Mouse (Mus musculus): ENCODE measurements at regions not wholly inside any gene's neighbourhood (a gene's known extent, or its start where the extent isn't known, plus 50 kb on each side); places are given as distances from the start of the nearest gene placed in this dataset.

DNA sequence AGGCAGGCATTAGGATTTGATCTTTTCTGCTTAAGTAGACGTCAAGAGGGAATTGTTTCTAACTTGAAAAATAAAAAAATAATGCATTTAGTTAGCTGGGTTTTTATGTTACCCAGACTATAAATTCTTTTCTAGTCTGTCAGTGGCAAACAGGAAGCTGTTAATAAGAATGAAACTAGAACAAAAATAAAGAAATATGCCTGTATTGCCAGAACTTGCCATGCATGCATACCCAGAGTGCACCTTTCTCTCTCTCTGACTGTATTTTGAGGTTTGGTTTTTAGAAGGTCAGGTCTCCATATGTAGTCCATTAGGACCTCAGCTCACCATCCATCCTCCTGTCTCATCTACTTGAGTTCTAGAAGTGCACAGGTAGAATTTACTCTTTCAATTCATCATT lies 661.0 kb upstream of the Cblb start:
- TF ChIP-seq EP300 (IDR thresholded peaks at IDR 0.05; ENCODE audit: low read depth), result no peak
- no peaks in the 10 kb centered on the region for H3K36me3 ChIP-seq (replicated peaks; ENCODE audit: control insufficient read depth, insufficient read depth, low read depth)
- H3K4me1 ChIP-seq (replicated peaks; ENCODE audit: control insufficient read depth in 2 of 2, insufficient read depth in 2 of 2, low read length in 1 of 2), result no peaks in the 10 kb centered on the region
- H3K9ac ChIP-seq (replicated peaks), result no peak overlapping the region
- no peak overlapping the region for H3K4me3 ChIP-seq (ENCODE audit: insufficient read depth in 1 of 2, low read depth in 2 of 2, low read length in 2 of 2)
- H3K27me3 ChIP-seq (ENCODE audit: control insufficient read depth, insufficient read depth, low read length), result no peaks in the 10 kb centered on the region
- no peak for ATAC-seq (ENCODE audit: insufficient read depth)
- no peak overlapping the region for H3K27ac ChIP-seq
- 44% methylated on average over 1 of the region's 1 CpGs for whole genome bisulfite sequencing (ENCODE audit: insufficient replicate concordance)
- H3K4me2 ChIP-seq (ENCODE audit: low read depth), result no peak overlapping the region
- DNase-seq (ENCODE audit: low read depth in 3 of 3, low spot score in 3 of 3), result no peak
- H3K9me3 ChIP-seq (ENCODE audit: control insufficient read depth, low read length), result no peaks in the 10 kb centered on the region

DNA sequence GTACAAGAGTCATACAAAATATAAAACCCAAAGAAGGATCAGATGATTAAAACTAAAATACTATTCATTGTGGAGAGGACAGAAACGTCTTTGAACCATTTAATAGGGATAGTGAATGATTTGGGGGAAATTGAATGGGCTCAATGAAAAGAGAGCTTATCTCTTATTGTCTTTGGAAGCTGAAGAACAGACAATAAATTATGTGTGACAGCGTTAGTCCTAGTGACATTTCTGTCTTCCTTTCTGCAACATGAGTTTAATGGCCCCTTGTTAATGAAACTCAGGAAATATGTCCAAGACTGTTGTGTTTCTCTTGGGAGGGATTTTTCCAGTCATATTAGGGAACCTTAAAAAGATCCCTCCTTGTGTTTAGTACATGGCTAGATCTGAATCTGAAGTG lies 644.6 kb upstream of the Cblb start:
- Histone ChIP-seq H3K4me3 (ENCODE audit: insufficient read depth in 1 of 2, low read depth in 2 of 2, low read length in 2 of 2) (no peak overlapping the region), H3K27ac (no peak overlapping the region), H3K27me3 (ENCODE audit: control insufficient read depth, insufficient read depth, low read length) (no peaks in the 10 kb centered on the region), H3K4me2 (ENCODE audit: low read depth) (no peak overlapping the region), H3K9ac (replicated peaks) (no peak overlapping the region), H3K36me3 (replicated peaks; ENCODE audit: control insufficient read depth, insufficient read depth, low read depth) (no peaks in the 10 kb centered on the region), H3K4me1 (replicated peaks; ENCODE audit: control insufficient read depth in 2 of 2, insufficient read depth in 2 of 2, low read length in 1 of 2) (no peaks in the 10 kb centered on the region), H3K9me3 (ENCODE audit: control insufficient read depth, low read length) (no peaks in the 10 kb centered on the region)
- TF ChIP-seq EP300 (IDR thresholded peaks at IDR 0.05; ENCODE audit: low read depth) (no peak), CTCF (IDR thresholded peaks at IDR 0.05; ENCODE audit: low read depth) (no peak)
- no peak for DNase-seq (ENCODE audit: low read depth in 3 of 3, low spot score in 3 of 3)
- no peak for ATAC-seq (ENCODE audit: insufficient read depth)
- 32% methylated on average over 2 of the region's 2 CpGs for WGBS (ENCODE audit: insufficient replicate concordance)

DNA sequence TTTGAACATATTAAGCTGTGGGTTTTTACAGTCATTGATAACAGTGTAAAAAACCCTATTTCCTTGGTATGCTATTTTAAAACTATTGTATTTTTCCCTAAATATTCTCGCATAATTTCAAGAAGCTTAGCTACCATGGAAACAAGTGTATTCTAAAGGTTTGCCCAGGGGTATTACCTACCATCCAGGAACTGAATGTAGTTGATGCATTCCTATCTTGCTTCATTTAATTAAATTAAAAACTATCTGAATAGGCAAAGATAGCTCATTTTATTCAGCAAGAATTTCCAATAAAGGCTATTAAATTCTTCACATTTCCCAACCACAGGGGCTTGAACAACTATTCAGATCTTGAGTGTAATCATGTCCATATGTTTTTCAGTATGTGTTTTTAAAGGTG lies 643.5 kb upstream of the Cblb start:
- no peak for TF ChIP-seq EP300 (IDR thresholded peaks at IDR 0.05; ENCODE audit: low read depth)
- TF ChIP-seq CTCF (IDR thresholded peaks at IDR 0.05; ENCODE audit: low read depth), result no peak
- H3K4me2 ChIP-seq (ENCODE audit: low read depth), result no peak overlapping the region
- WGBS (ENCODE audit: insufficient replicate concordance), result 41% methylated on average over 1 of the region's 1 CpGs

DNA sequence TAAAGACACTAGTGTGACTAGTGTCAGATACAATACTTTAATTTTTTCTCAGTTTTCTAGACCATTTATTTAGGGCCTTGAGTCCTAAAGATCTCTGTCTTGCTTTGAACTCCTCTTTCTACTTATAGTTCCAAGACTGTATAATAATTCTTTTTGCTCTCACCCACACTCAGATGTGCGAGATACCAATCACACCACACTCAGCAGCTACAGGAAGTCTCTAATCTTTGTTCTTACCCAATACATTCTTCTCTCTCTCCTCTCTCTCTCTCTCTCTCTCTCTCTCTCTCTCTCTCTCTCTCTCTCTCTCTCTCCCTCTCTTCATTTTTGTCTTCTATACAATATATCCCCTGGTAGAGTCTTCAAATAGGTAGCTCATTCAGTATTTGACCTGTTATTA lies 637.2 kb upstream of the Cblb start:
- DNase-seq (ENCODE audit: low read depth in 3 of 3, low spot score in 3 of 3), result no peak
- Histone ChIP-seq H3K9ac (replicated peaks) (no peak overlapping the region), H3K27me3 (ENCODE audit: control insufficient read depth, insufficient read depth, low read length) (no peaks in the 10 kb centered on the region), H3K9me3 (ENCODE audit: control insufficient read depth, low read length) (no peaks in the 10 kb centered on the region), H3K4me1 (replicated peaks; ENCODE audit: control insufficient read depth in 2 of 2, insufficient read depth in 2 of 2, low read length in 1 of 2) (no peaks in the 10 kb centered on the region), H3K36me3 (replicated peaks; ENCODE audit: control insufficient read depth, insufficient read depth, low read depth) (no peaks in the 10 kb centered on the region), H3K27ac (no peak overlapping the region), H3K4me2 (ENCODE audit: low read depth) (no peak overlapping the region), H3K4me3 (ENCODE audit: insufficient read depth in 1 of 2, low read depth in 2 of 2, low read length in 2 of 2) (no peak overlapping the region)
- no peak for ATAC-seq (ENCODE audit: insufficient read depth)
- TF ChIP-seq EP300 (IDR thresholded peaks at IDR 0.05; ENCODE audit: low read depth) (no peak), CTCF (IDR thresholded peaks at IDR 0.05; ENCODE audit: low read depth) (no peak)
- 26% methylated on average over 1 of the region's 1 CpGs for WGBS (ENCODE audit: insufficient replicate concordance)

More for the DNA sequence above, 643.5 kb upstream of the Cblb start:
- ATAC-seq (ENCODE audit: insufficient read depth) (no peak), DNase-seq (ENCODE audit: low read depth in 3 of 3, low spot score in 3 of 3) (no peak)
- Histone ChIP-seq H3K9me3 (ENCODE audit: control insufficient read depth, low read length) (no peaks in the 10 kb centered on the region), H3K4me3 (ENCODE audit: insufficient read depth in 1 of 2, low read depth in 2 of 2, low read length in 2 of 2) (no peak overlapping the region), H3K36me3 (replicated peaks; ENCODE audit: control insufficient read depth, insufficient read depth, low read depth) (no peaks in the 10 kb centered on the region), H3K9ac (replicated peaks) (no peak overlapping the region), H3K27me3 (ENCODE audit: control insufficient read depth, insufficient read depth, low read length) (no peaks in the 10 kb centered on the region), H3K27ac (no peak overlapping the region), H3K4me1 (replicated peaks; ENCODE audit: control insufficient read depth in 2 of 2, insufficient read depth in 2 of 2, low read length in 1 of 2) (no peaks in the 10 kb centered on the region)
